Mouse (Mus musculus) liver, embryonic 15.5 days (tissue): Measurements from ENCODE around the gene Tmem98. TPM values are rescaled to one million over a fixed set of nuclear protein-coding genes. Genes with fewer than 3 reads are reported as not detected.

ENCODE experiments used
- ATAC-seq: fragments of 200-750 bp; cut with Nextera tagmentation; 2 replicates; pipeline ENCODE4 v1.8.0; 2017; ENCODE audit warnings: moderate number of reproducible peaks, mild to moderate bottlenecking, moderate library complexity; ENCODE audit not compliant: insufficient read depth
- H3K27ac ChIP-seq: fragments of 300-500 bp; sonication (generic); replicated peaks from 2 replicates; pipeline ENCODE4 v1.5.1; 2015; ENCODE audit warnings: mild to moderate bottlenecking, inconsistent platforms
- H3K27me3 ChIP-seq: fragments of 300-500 bp; sonication (generic); 2 replicates; pipeline ENCODE4 v1.6.1; 2015; ENCODE audit warnings: mild to moderate bottlenecking, inconsistent platforms
- H3K36me3 ChIP-seq: fragments of 300-500 bp; sonication (generic); replicated peaks from 2 replicates; pipeline ENCODE4 v1.6.1; 2015; ENCODE audit warnings: moderate library complexity, mild to moderate bottlenecking, inconsistent platforms
- H3K4me1 ChIP-seq: fragments of 300-500 bp; sonication (generic); replicated peaks from 2 replicates; pipeline ENCODE4 v1.6.1; 2015; ENCODE audit warnings: inconsistent platforms
- H3K4me2 ChIP-seq: fragments of 300-500 bp; sonication (generic); 2 replicates; pipeline ENCODE4 v1.6.1; 2015; ENCODE audit warnings: moderate library complexity, mild to moderate bottlenecking, inconsistent platforms
- H3K4me3 ChIP-seq: fragments of 300-500 bp; sonication (generic); replicated peaks from 2 replicates; pipeline ENCODE4 v1.5.1; 2015; ENCODE audit warnings: mild to moderate bottlenecking, inconsistent platforms
- H3K9ac ChIP-seq: fragments of 300-500 bp; sonication (generic); 2 replicates; pipeline ENCODE4 v1.6.1; 2015; ENCODE audit warnings: moderate library complexity, mild to moderate bottlenecking, inconsistent platforms
- H3K9me3 ChIP-seq: fragments of 300-500 bp; sonication (generic); replicated peaks from 2 replicates; pipeline ENCODE4 v1.6.1; 2016; ENCODE audit warnings: inconsistent platforms
- WGBS: fragments of 180-500 bp; shearing (Covaris S2); methylation state at CpG from one replicate; pipeline ENCODE4 v1.1.7; 2015; ENCODE audit warnings: mixed read lengths; ENCODE audit not compliant: insufficient replicate concordance; 5-methylcytosine and 5-hydroxymethylcytosine counted together
- polyA plus RNA-seq: library from polyadenylated mRNA; unstranded; fragments of >200 nt; fragmentation: Nextera tagmentation; extraction: Ambion mirVana; gene quantifications from 2 replicates; pipeline ENCODE4 v1.2.1, GENCODE M21; 2015

The Tmem98 gene
- polyA plus RNA-seq, 1 experiment from 2014 or later, result 9.1 TPM

DNA sequence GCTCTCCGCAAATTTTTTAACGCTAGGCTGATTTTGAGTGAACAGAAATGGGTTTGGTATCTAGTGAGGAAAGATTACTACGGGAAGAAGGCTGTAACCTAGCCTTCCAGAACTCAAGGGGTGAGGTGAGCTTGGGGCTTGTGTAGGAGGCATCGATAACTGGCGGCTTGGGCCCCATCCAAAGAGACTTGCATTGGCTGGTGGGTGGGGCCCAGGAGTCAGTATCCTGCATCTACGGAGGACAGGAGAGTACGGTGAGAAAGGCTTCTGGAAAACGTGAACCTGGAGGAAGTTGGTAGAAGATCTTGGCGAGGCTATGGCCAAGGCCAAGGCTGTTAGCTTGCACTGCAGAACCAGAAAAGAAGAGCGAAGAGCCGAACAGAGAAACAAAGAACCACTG, 44.5 kb downstream of the Tmem98 start:
- peak; percentile 36; the same call in 1 of the 2 replicates for ATAC-seq
- Histone ChIP-seq H3K9ac (no peak overlapping the region), H3K36me3 (no peaks in the 10 kb centered on the region), H3K27ac (peak overlapping the region; percentile 43; the same call in 1 of the 2 replicates), H3K4me3 (0 out of 2 replicates have a peak overlapping the region, but pooled peaks have one; percentile 12), H3K4me1 (peaks cover 46% of the 10 kb centered on the region), H3K27me3 (peaks cover 15% of the 10 kb centered on the region), H3K4me2 (peak overlapping the region; percentile 52), H3K9me3 (no peaks in the 10 kb centered on the region)
- 67% methylated on average over 11 of the region's 11 CpGs for WGBS

DNA sequence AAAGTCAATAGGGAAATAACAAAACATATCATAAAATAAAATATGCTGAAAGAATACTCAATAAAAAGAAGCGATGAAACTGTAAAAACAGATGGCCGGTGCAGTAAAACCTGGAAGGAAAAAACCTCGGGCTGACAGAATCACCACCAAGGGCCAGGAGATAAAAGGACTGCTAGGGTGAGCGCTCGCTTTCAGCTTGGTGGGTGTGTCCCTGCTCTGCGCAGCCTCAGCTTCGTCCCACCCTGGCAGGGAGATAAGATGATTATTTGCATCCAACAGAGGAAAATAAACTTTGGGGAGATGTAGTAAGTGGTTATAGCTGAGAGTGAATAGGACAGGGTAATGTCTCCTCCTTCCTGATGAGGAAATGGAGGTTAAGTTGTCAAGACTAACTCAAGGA, 44.9 kb downstream of the Tmem98 start:
- H3K27ac ChIP-seq, result peak overlapping the region; percentile 43; the same call in 1 of the 2 replicates
- peak overlapping the region; percentile 52 for H3K4me2 ChIP-seq
- peak; percentile 90 for ATAC-seq

DNA sequence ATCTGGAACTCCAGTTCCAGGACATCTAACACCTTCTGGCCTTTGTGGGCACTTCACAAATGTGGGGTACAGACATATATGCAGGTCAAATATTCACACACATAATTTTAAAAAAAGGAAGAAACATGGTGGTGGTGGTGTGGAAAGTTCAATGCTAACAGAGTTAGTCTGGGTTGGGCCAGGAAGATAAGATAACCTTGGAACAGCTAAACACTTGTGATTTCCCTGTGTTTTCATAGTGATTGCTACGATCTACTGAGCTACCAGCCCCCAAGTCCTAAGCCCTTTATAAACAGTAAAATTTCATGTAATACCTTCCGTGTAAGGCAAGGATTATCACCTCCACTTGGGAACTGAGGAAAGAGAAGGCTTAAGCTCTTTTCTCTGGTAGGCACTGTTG, 46.9 kb downstream of the Tmem98 start:
- Histone ChIP-seq H3K4me1 (peaks cover 51% of the 10 kb centered on the region), H3K36me3 (no peaks in the 10 kb centered on the region), H3K4me3 (no peak overlapping the region), H3K4me2 (no peak overlapping the region), H3K9me3 (no peaks in the 10 kb centered on the region), H3K27ac (no peak overlapping the region), H3K9ac (no peak overlapping the region), H3K27me3 (peaks cover 19% of the 10 kb centered on the region)
- WGBS, result 50% methylated on average over 2 of the region's 2 CpGs
- no peak for ATAC-seq

More for the DNA sequence above, 44.9 kb downstream of the Tmem98 start:
- Histone ChIP-seq H3K36me3 (no peaks in the 10 kb centered on the region), H3K27me3 (peaks cover 18% of the 10 kb centered on the region), H3K9me3 (no peaks in the 10 kb centered on the region), H3K4me3 (0 out of 2 replicates have a peak overlapping the region, but pooled peaks have one; percentile 12), H3K9ac (no peak overlapping the region), H3K4me1 (peaks cover 51% of the 10 kb centered on the region)
- WGBS, result 21% methylated on average over 7 of the region's 7 CpGs

DNA sequence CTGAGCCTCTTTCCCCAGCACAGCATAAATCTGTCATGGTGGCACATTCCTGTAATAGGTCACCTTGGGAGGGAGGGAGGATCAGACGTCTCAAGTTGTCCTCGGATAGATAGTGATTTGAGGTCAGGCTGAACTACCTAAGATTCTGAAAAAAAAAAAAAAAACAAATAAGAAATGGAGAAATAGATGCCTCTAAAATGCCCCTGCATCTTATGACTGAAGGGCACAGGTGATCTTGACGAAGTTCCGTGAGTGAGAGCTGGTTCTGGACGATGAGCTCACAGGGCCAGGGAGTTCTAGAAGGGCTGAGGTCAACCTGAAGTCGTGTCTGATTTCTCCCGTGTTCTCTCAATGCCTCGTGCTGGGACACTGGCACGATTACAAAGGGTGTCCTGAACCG, 48.1 kb downstream of the Tmem98 start, which contains the start of gene Spaca3:
Gene Spaca3, plus strand, starts transcription at position 301 of the 400 bp plus-strand sequence.
- Histone ChIP-seq H3K4me1 (peaks cover 40% of the 10 kb centered on the region), H3K4me3 (no peak within 1 kb of the TSS), H3K27ac (no peak within 1 kb of the TSS), H3K36me3 (no peaks in the 10 kb centered on the region), H3K9ac (no peak within 1 kb of the TSS), H3K4me2 (no peak within 1 kb of the TSS), H3K27me3 (peaks cover 12% of the 10 kb centered on the region), H3K9me3 (no peaks in the 10 kb centered on the region)
- 63% methylated on average over 10 of the region's 10 CpGs for WGBS
- ATAC-seq, result no peak

DNA sequence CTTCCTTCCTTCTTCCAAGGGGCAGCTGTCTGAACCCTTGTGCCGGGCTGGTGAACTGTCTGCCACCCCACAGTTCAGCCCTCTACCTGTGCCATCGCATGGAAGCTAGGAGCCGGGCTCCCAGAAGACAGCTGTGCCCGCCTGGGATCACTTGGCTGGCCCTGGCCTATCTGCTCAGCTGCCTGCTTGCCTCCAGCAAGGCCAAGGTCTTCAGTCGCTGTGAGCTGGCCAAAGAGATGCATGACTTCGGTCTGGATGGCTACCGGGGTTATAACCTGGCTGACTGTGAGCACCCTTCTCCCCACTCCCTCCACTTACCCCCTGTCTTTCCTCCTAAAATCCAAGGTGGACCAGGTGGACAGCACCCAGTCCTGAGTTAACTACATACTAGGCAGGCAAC, 53.0 kb downstream of the Tmem98 start:
- H3K27ac ChIP-seq, result no peak overlapping the region
- no peaks in the 10 kb centered on the region for H3K36me3 ChIP-seq
- H3K9ac ChIP-seq, result no peak overlapping the region
- peaks cover 12% of the 10 kb centered on the region; the same call in 1 of the 2 replicates for H3K27me3 ChIP-seq
- no peak for ATAC-seq
- H3K4me1 ChIP-seq, result peaks cover 5% of the 10 kb centered on the region
- 72% methylated on average over 7 of the region's 7 CpGs for WGBS
- H3K4me2 ChIP-seq, result no peak overlapping the region
- no peak overlapping the region for H3K4me3 ChIP-seq
- H3K9me3 ChIP-seq, result no peaks in the 10 kb centered on the region

DNA sequence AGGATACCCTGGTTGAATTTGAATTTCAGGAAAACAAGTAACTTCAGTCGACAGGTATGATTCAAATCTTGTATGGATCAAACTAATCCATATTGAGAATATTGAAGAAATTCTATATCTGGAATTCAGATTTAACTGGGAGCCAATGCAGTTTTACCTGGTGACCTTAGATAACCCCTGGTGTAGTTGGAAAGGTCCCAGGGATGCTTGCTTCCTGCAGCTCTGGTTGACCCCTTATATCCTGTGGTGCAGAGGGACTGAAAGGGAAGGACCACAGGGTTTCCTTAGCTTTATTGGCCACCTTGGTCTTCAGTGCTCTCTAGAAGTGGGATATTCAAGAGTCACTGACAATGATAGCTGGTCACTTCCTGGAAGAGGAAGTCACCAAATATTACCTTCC, 58.1 kb downstream of the Tmem98 start:
- Histone ChIP-seq H3K4me3 (no peak overlapping the region), H3K36me3 (no peaks in the 10 kb centered on the region), H3K4me1 (peaks cover 31% of the 10 kb centered on the region), H3K27ac (no peak overlapping the region), H3K9me3 (no peaks in the 10 kb centered on the region), H3K4me2 (no peak overlapping the region), H3K27me3 (peaks cover 6% of the 10 kb centered on the region; the same call in 1 of the 2 replicates), H3K9ac (no peak overlapping the region)
- WGBS, result 70% methylated on average over 1 of the region's 1 CpGs
- no peak for ATAC-seq

Other genes with a start within 250 kb of the Tmem98 start
- gene Myo1d, start 30.1 kb upstream of the Tmem98 start, polyA plus RNA-seq, result 8.6 and 9.0 TPM in 2 replicates
- not detected in 2 replicates for gene Spaca3, start 48.2 kb downstream of the Tmem98 start, polyA plus RNA-seq